Mouse (Mus musculus): Measurements from ENCODE around the gene Mettl2. TPM values are rescaled to one million over a fixed set of nuclear protein-coding genes. Genes with fewer than 3 reads are reported as not detected.

The Mettl2 gene
- polyA plus RNA-seq, 1 experiment from 2014 or later: 52.3 TPM

GRCm38 (mm10) chr11:105159673-105160360 is 33.6 kb downstream of the Mettl2 start:
- Histone ChIP-seq H3K27ac (ENCODE audit: low read depth, low read length) (no peak overlapping the region), H3K27me3 (ENCODE audit: control insufficient read depth, insufficient read depth, low read length) (no peaks in the 10 kb centered on the region), H3K36me3 (ENCODE audit: control insufficient read depth, insufficient read depth, low read length) (no peaks in the 10 kb centered on the region), H3K4me3 (ENCODE audit: low read length) (no peak overlapping the region), H3K4me2 (replicated peaks; ENCODE audit: low read depth, low read length) (no peak overlapping the region), H3K9me3 (ENCODE audit: control insufficient read depth, low read length) (peaks cover 16% of the 10 kb centered on the region), H3K9ac (ENCODE audit: low read depth, low read length) (no peak overlapping the region), H3K4me1 (ENCODE audit: control insufficient read depth, insufficient read depth, low read length) (no peaks in the 10 kb centered on the region)
- no peak for ATAC-seq (ENCODE audit: low FRiP score, low TSS enrichment)
- 65% methylated on average over 6 of the region's 6 CpGs for WGBS

DNA sequence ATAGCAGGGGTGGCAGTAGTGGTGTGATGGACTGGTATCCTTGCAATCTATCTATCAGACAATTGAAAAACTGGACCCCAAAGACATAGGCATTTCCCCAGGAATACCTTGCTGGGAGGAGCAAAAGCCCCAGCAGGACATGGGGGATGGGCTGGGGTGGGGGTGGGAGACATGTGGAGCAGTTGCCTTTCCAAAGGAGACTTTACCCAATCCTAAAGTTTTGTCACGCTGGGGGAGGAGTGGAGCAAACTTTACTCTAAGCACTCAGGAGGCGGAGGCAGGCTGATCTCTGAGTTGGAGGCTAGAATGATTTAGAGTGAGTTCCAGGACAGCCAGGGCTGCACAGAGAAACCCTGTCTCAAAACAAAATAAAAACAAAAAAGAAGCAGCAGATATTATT is 35.2 kb downstream of the Mettl2 start:
- Histone ChIP-seq H3K9ac (ENCODE audit: low read depth, low read length) (no peak overlapping the region), H3K4me3 (ENCODE audit: low read length) (no peak overlapping the region), H3K27me3 (ENCODE audit: control insufficient read depth, insufficient read depth, low read length) (no peaks in the 10 kb centered on the region), H3K36me3 (ENCODE audit: control insufficient read depth, insufficient read depth, low read length) (no peaks in the 10 kb centered on the region), H3K4me1 (ENCODE audit: control insufficient read depth, insufficient read depth, low read length) (no peaks in the 10 kb centered on the region), H3K9me3 (ENCODE audit: control insufficient read depth, low read length) (peaks cover 27% of the 10 kb centered on the region), H3K27ac (ENCODE audit: low read depth, low read length) (no peak overlapping the region), H3K4me2 (replicated peaks; ENCODE audit: low read depth, low read length) (no peak overlapping the region)
- WGBS: 92% methylated on average over 2 of the region's 2 CpGs
- no peak for ATAC-seq (ENCODE audit: low FRiP score, low TSS enrichment)

GRCm38 (mm10) chr11:105164516-105165510 is 38.6 kb downstream of the Mettl2 start:
- WGBS: 86% methylated on average over 69 of the region's 69 CpGs
- Histone ChIP-seq H3K4me3 (ENCODE audit: low read length) (no peak overlapping the region), H3K27ac (ENCODE audit: low read depth, low read length) (no peak overlapping the region), H3K27me3 (ENCODE audit: control insufficient read depth, insufficient read depth, low read length) (no peaks in the 10 kb centered on the region), H3K4me2 (replicated peaks; ENCODE audit: low read depth, low read length) (no peak overlapping the region), H3K9ac (ENCODE audit: low read depth, low read length) (no peak overlapping the region), H3K9me3 (ENCODE audit: control insufficient read depth, low read length) (peaks cover 27% of the 10 kb centered on the region), H3K4me1 (ENCODE audit: control insufficient read depth, insufficient read depth, low read length) (no peaks in the 10 kb centered on the region), H3K36me3 (ENCODE audit: control insufficient read depth, insufficient read depth, low read length) (no peaks in the 10 kb centered on the region)
- no peak for ATAC-seq (ENCODE audit: low FRiP score, low TSS enrichment)

DNA sequence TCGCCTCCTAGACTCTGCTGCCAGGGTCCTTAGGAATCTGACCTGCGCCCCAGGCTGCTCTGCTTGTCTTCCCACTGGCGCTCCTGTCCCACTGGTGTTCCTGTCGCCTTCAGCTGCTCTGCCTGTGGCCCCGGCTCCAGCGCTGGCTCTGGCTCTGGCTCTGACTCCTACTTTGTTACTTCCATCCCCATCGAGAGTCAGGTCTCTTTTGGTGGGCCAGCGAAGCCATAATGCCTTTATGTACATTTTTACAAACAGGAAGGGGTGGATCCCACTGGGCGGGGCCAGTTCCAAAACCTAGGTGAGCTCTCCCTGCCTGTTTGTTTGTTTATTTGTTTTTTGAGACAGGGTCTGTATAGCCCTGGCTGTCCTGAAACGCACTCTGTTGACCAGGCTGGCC is 40.6 kb downstream of the Mettl2 start:
- H3K4me2 ChIP-seq (replicated peaks; ENCODE audit: low read depth, low read length): no peak overlapping the region
- no peaks in the 10 kb centered on the region for H3K36me3 ChIP-seq (ENCODE audit: control insufficient read depth, insufficient read depth, low read length)
- no peak for ATAC-seq (ENCODE audit: low FRiP score, low TSS enrichment)
- H3K9me3 ChIP-seq (ENCODE audit: control insufficient read depth, low read length): peaks cover 27% of the 10 kb centered on the region
- H3K9ac ChIP-seq (ENCODE audit: low read depth, low read length): no peak overlapping the region
- no peak overlapping the region for H3K27ac ChIP-seq (ENCODE audit: low read depth, low read length)
- H3K27me3 ChIP-seq (ENCODE audit: control insufficient read depth, insufficient read depth, low read length): no peaks in the 10 kb centered on the region
- 90% methylated on average over 10 of the region's 10 CpGs for WGBS
- H3K4me3 ChIP-seq (ENCODE audit: low read length): no peak overlapping the region
- H3K4me1 ChIP-seq (ENCODE audit: control insufficient read depth, insufficient read depth, low read length): no peaks in the 10 kb centered on the region

DNA sequence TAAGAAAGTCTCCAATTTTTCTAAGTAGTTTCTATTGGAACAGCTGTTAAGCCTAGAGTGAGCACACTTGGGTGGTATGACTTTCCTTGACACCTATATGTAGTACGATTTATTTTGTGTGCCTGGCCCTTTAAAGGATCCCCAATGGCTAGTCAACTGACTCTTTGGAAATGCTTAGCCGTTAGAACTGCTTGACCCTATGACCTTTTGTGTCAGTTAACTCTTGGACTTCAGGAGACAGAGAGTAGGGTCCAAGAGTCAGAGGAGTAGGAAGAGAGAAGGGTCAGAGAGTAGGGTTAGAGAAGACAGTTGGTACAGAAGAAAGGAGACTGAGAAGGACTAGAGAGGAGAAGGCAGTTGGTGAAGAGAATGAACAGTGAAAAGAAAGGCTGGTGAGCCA is 52.3 kb downstream of the Mettl2 start, which contains the start of gene Tlk2:
Tlk2 (plus strand) TSS at position 292 of the 400 bp plus-strand sequence.
- Histone ChIP-seq H3K4me3 (ENCODE audit: low read length) (peak within 1 kb of the TSS; percentile 12; the same call in 1 of the 2 replicates), H3K9me3 (ENCODE audit: control insufficient read depth, low read length) (no peaks in the 10 kb centered on the region), H3K27me3 (ENCODE audit: control insufficient read depth, insufficient read depth, low read length) (no peaks in the 10 kb centered on the region), H3K4me2 (replicated peaks; ENCODE audit: low read depth, low read length) (peak within 1 kb of the TSS; percentile 86; the same call in 1 of the 2 replicates), H3K4me1 (ENCODE audit: control insufficient read depth, insufficient read depth, low read length) (peaks cover 11% of the 10 kb centered on the region; the same call in 1 of the 2 replicates), H3K27ac (ENCODE audit: low read depth, low read length) (no peak within 1 kb of the TSS), H3K36me3 (ENCODE audit: control insufficient read depth, insufficient read depth, low read length) (no peaks in the 10 kb centered on the region), H3K9ac (ENCODE audit: low read depth, low read length) (no peak within 1 kb of the TSS)
- no peak for ATAC-seq (ENCODE audit: low FRiP score, low TSS enrichment)
- 40% methylated on average over 2 of the region's 2 CpGs for WGBS

- Histone ChIP-seq H3K4me1 (ENCODE audit: control insufficient read depth, insufficient read depth, low read length) (peaks cover 11% of the 10 kb centered on the region; the same call in 1 of the 2 replicates), H3K27ac (ENCODE audit: low read depth, low read length) (peak overlapping the region; percentile 97; the same call in 1 of the 2 replicates), H3K9ac (ENCODE audit: low read depth, low read length) (no peak overlapping the region), H3K4me2 (replicated peaks; ENCODE audit: low read depth, low read length) (peak overlapping the region; percentile 86), H3K4me3 (ENCODE audit: low read length) (peak overlapping the region; percentile 61; the same call in 1 of the 2 replicates), H3K27me3 (ENCODE audit: control insufficient read depth, insufficient read depth, low read length) (no peaks in the 10 kb centered on the region), H3K9me3 (ENCODE audit: control insufficient read depth, low read length) (no peaks in the 10 kb centered on the region), H3K36me3 (ENCODE audit: control insufficient read depth, insufficient read depth, low read length) (peaks cover 5% of the 10 kb centered on the region)
- WGBS: 39% methylated on average over 4 of the region's 4 CpGs
- ATAC-seq (ENCODE audit: low FRiP score, low TSS enrichment): no peak
Measured at GRCm38 (mm10) chr11:105179523-105179922, 53.3 kb downstream of the Mettl2 start.

DNA sequence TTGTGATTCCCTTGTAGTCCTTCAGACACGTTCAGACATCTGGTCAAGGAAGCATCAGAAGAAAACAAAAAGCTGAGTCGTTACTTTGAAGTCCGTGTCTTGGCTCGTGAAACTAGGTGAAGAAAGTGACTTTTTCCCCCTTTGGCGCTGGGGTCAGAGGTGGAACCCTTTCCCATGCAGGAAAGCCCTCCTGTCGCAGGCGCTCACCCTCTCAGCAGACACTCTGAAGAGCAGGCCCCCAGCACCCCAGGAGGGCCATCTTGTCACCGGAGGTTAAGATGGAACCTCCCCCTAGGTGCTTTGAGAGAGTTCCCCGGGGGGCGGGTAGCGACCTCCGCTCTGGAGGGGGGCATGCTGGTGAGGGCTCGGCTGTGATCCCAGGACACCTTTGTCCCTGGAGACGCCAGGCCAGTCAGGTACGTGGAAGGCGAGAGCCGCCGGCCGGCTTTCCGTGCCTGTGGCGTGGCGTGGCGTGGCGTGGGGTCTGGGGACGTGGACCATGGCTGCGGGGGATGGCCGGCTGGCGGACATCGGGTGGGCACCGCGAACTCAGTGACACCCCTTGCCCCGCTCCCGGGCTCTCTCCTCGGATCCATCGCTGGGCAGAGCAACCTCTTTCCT is 54.4 kb downstream of the Mettl2 start:
- no peak; the same call in none of the 2 replicates for ATAC-seq (ENCODE audit: low FRiP score, low TSS enrichment)
- H3K27ac ChIP-seq (ENCODE audit: low read depth, low read length): peak overlapping the region; percentile 97
- peaks cover 11% of the 10 kb centered on the region; the same call in 1 of the 2 replicates for H3K4me1 ChIP-seq (ENCODE audit: control insufficient read depth, insufficient read depth, low read length)
- H3K36me3 ChIP-seq (ENCODE audit: control insufficient read depth, insufficient read depth, low read length): peaks cover 14% of the 10 kb centered on the region
- H3K27me3 ChIP-seq (ENCODE audit: control insufficient read depth, insufficient read depth, low read length): no peaks in the 10 kb centered on the region
- under 1% methylated on average over 32 of the region's 35 CpGs for WGBS
- no peaks in the 10 kb centered on the region for H3K9me3 ChIP-seq (ENCODE audit: control insufficient read depth, low read length)
- H3K4me3 ChIP-seq (ENCODE audit: low read length): peak overlapping the region; percentile 61
- H3K9ac ChIP-seq (ENCODE audit: low read depth, low read length): peak overlapping the region; percentile 95
- peak overlapping the region; percentile 86 for H3K4me2 ChIP-seq (replicated peaks; ENCODE audit: low read depth, low read length)

GRCm38 (mm10) chr11:105181126-105181637 is 55.0 kb downstream of the Mettl2 start:
- peak overlapping the region; percentile 97 for H3K27ac ChIP-seq (ENCODE audit: low read depth, low read length)
- no peaks in the 10 kb centered on the region for H3K9me3 ChIP-seq (ENCODE audit: control insufficient read depth, low read length)
- peak overlapping the region; percentile 95 for H3K9ac ChIP-seq (ENCODE audit: low read depth, low read length)
- H3K4me1 ChIP-seq (ENCODE audit: control insufficient read depth, insufficient read depth, low read length): peaks cover 11% of the 10 kb centered on the region; the same call in 1 of the 2 replicates
- H3K27me3 ChIP-seq (ENCODE audit: control insufficient read depth, insufficient read depth, low read length): no peaks in the 10 kb centered on the region
- peak overlapping the region; percentile 61 for H3K4me3 ChIP-seq (ENCODE audit: low read length)
- peak overlapping the region; percentile 86 for H3K4me2 ChIP-seq (replicated peaks; ENCODE audit: low read depth, low read length)
- H3K36me3 ChIP-seq (ENCODE audit: control insufficient read depth, insufficient read depth, low read length): peaks cover 19% of the 10 kb centered on the region
- WGBS: under 1% methylated on average over 54 of the region's 60 CpGs
- ATAC-seq (ENCODE audit: low FRiP score, low TSS enrichment): peak; percentile 98
